Mouse (Mus musculus): ENCODE results near the gene Shc2. TPM values are rescaled to one million over a fixed set of nuclear protein-coding genes. Genes with fewer than 3 reads are reported as not detected.

Gene Shc2
- total and polyA plus RNA-seq, 3 experiments, result 1.9 to 2.9 (median 2.1) TPM

GRCm38 (mm10) chr10:79586243-79586642 lies 51.5 kb downstream of the Shc2 start:
- intact Hi-C loops (cut with DNase I), result no loop called here

GRCm38 (mm10) chr10:79585723-79586122 lies 52.0 kb downstream of the Shc2 start:
- Histone ChIP-seq H3K4me3 (no peak overlapping the region), H3K79me2 (replicated peaks; ENCODE audit: control insufficient read depth, insufficient read depth, low read length) (no peaks in the 10 kb centered on the region), H3K27ac (no peak overlapping the region), H3K4me1 (ENCODE audit: control insufficient read depth, insufficient read depth, low read length) (no peaks in the 10 kb centered on the region), H3K9ac (ENCODE audit: low read depth, low read length) (no peak overlapping the region), H3K36me3 (ENCODE audit: control insufficient read depth, insufficient read depth, low read length) (no peaks in the 10 kb centered on the region), H3K27me3 (ENCODE audit: control insufficient read depth, insufficient read depth, low read length) (no peaks in the 10 kb centered on the region)
- TF ChIP-seq EP300 (IDR thresholded peaks at IDR 0.05; ENCODE audit: insufficient read depth, low read depth, low read length) (no peak), CTCF (IDR thresholded peaks at IDR 0.05) (no peak), POLR2A (IDR thresholded peaks at IDR 0.05; ENCODE audit: insufficient read depth, low read depth, low read length) (no peak)
- peak in 1 of 2 experiments; percentile 12 for DNase-seq
- WGBS, result 94% methylated on average over 5 of the region's 5 CpGs
- intact Hi-C loops (cut with DNase I), result no loop called here

More at GRCm38 (mm10) chr10:79586243-79586642, 51.5 kb downstream of the Shc2 start:
- Histone ChIP-seq H3K27ac (no peak overlapping the region), H3K9ac (ENCODE audit: low read depth, low read length) (no peak overlapping the region), H3K4me3 (no peak overlapping the region), H3K79me2 (replicated peaks; ENCODE audit: control insufficient read depth, insufficient read depth, low read length) (no peaks in the 10 kb centered on the region), H3K4me1 (ENCODE audit: control insufficient read depth, insufficient read depth, low read length) (no peaks in the 10 kb centered on the region), H3K36me3 (ENCODE audit: control insufficient read depth, insufficient read depth, low read length) (no peaks in the 10 kb centered on the region), H3K27me3 (ENCODE audit: control insufficient read depth, insufficient read depth, low read length) (no peaks in the 10 kb centered on the region)
- TF ChIP-seq EP300 (IDR thresholded peaks at IDR 0.05; ENCODE audit: insufficient read depth, low read depth, low read length) (no peak), POLR2A (IDR thresholded peaks at IDR 0.05; ENCODE audit: insufficient read depth, low read depth, low read length) (no peak), CTCF (IDR thresholded peaks at IDR 0.05) (no peak)
- no peak for DNase-seq
- WGBS, result 71% methylated on average over 8 of the region's 8 CpGs

GRCm38 (mm10) chr10:79585136-79585535 lies 52.6 kb downstream of the Shc2 start:
- H3K79me2 ChIP-seq (replicated peaks; ENCODE audit: control insufficient read depth, insufficient read depth, low read length), result no peaks in the 10 kb centered on the region
- H3K9ac ChIP-seq (ENCODE audit: low read depth, low read length), result no peak overlapping the region
- intact Hi-C loops (cut with DNase I), result no loop called here
- no peaks in the 10 kb centered on the region for H3K36me3 ChIP-seq (ENCODE audit: control insufficient read depth, insufficient read depth, low read length)
- no peaks in the 10 kb centered on the region for H3K27me3 ChIP-seq (ENCODE audit: control insufficient read depth, insufficient read depth, low read length)
- DNase-seq, result no peak
- no peaks in the 10 kb centered on the region for H3K4me1 ChIP-seq (ENCODE audit: control insufficient read depth, insufficient read depth, low read length)
- H3K27ac ChIP-seq, result no peak overlapping the region
- no peak for TF ChIP-seq POLR2A (IDR thresholded peaks at IDR 0.05; ENCODE audit: insufficient read depth, low read depth, low read length)
- no peak for TF ChIP-seq CTCF (IDR thresholded peaks at IDR 0.05)
- no peak for TF ChIP-seq EP300 (IDR thresholded peaks at IDR 0.05; ENCODE audit: insufficient read depth, low read depth, low read length)
- WGBS, result 88% methylated on average over 6 of the region's 6 CpGs
- H3K4me3 ChIP-seq, result no peak overlapping the region

- Histone ChIP-seq H3K79me2 (replicated peaks; ENCODE audit: control insufficient read depth, insufficient read depth, low read length) (no peaks in the 10 kb centered on the region), H3K27ac (no peak overlapping the region), H3K36me3 (ENCODE audit: control insufficient read depth, insufficient read depth, low read length) (no peaks in the 10 kb centered on the region), H3K4me1 (ENCODE audit: control insufficient read depth, insufficient read depth, low read length) (no peaks in the 10 kb centered on the region), H3K4me3 (no peak overlapping the region), H3K9ac (ENCODE audit: low read depth, low read length) (no peak overlapping the region), H3K27me3 (ENCODE audit: control insufficient read depth, insufficient read depth, low read length) (no peaks in the 10 kb centered on the region)
- 69% methylated on average over 9 of the region's 9 CpGs for WGBS
- intact Hi-C loops (cut with DNase I), result no loop called here
- TF ChIP-seq CTCF (IDR thresholded peaks at IDR 0.05) (no peak), POLR2A (IDR thresholded peaks at IDR 0.05; ENCODE audit: insufficient read depth, low read depth, low read length) (no peak), EP300 (IDR thresholded peaks at IDR 0.05; ENCODE audit: insufficient read depth, low read depth, low read length) (no peak)
- peak in 1 of 2 experiments; percentile 14 for DNase-seq
Observed at GRCm38 (mm10) chr10:79584426-79584825, 53.3 kb downstream of the Shc2 start.

GRCm38 (mm10) chr10:79584021-79584420 lies 53.7 kb downstream of the Shc2 start:
- Histone ChIP-seq H3K4me3 (no peak overlapping the region), H3K27me3 (ENCODE audit: control insufficient read depth, insufficient read depth, low read length) (no peaks in the 10 kb centered on the region), H3K9ac (ENCODE audit: low read depth, low read length) (no peak overlapping the region), H3K79me2 (replicated peaks; ENCODE audit: control insufficient read depth, insufficient read depth, low read length) (no peaks in the 10 kb centered on the region), H3K4me1 (ENCODE audit: control insufficient read depth, insufficient read depth, low read length) (no peaks in the 10 kb centered on the region), H3K27ac (no peak overlapping the region), H3K36me3 (ENCODE audit: control insufficient read depth, insufficient read depth, low read length) (no peaks in the 10 kb centered on the region)
- no peak for DNase-seq
- intact Hi-C loops (cut with DNase I), result no loop called here
- no peak for TF ChIP-seq POLR2A (IDR thresholded peaks at IDR 0.05; ENCODE audit: insufficient read depth, low read depth, low read length)
- no peak for TF ChIP-seq EP300 (IDR thresholded peaks at IDR 0.05; ENCODE audit: insufficient read depth, low read depth, low read length)
- TF ChIP-seq CTCF (IDR thresholded peaks at IDR 0.05), result no peak
- WGBS, result 47% methylated on average over 7 of the region's 7 CpGs

GRCm38 (mm10) chr10:79581501-79581900 lies 56.2 kb downstream of the Shc2 start:
- Histone ChIP-seq H3K79me2 (replicated peaks; ENCODE audit: control insufficient read depth, insufficient read depth, low read length) (no peaks in the 10 kb centered on the region), H3K36me3 (ENCODE audit: control insufficient read depth, insufficient read depth, low read length) (no peaks in the 10 kb centered on the region), H3K4me1 (ENCODE audit: control insufficient read depth, insufficient read depth, low read length) (no peaks in the 10 kb centered on the region), H3K27me3 (ENCODE audit: control insufficient read depth, insufficient read depth, low read length) (no peaks in the 10 kb centered on the region), H3K9ac (ENCODE audit: low read depth, low read length) (no peak overlapping the region), H3K27ac (no peak overlapping the region), H3K4me3 (no peak overlapping the region)
- TF ChIP-seq POLR2A (IDR thresholded peaks at IDR 0.05; ENCODE audit: insufficient read depth, low read depth, low read length) (no peak), CTCF (IDR thresholded peaks at IDR 0.05) (no peak), EP300 (IDR thresholded peaks at IDR 0.05; ENCODE audit: insufficient read depth, low read depth, low read length) (no peak)
- peak in 1 of 2 experiments; percentile 9 for DNase-seq
- 87% methylated on average over 8 of the region's 8 CpGs for WGBS
- intact Hi-C loops (cut with DNase I), result no loop called here

Measured in heart, adult 2 months (tissue).